Mouse (Mus musculus): ENCODE measurements around the gene Mrpl58.

DNA sequence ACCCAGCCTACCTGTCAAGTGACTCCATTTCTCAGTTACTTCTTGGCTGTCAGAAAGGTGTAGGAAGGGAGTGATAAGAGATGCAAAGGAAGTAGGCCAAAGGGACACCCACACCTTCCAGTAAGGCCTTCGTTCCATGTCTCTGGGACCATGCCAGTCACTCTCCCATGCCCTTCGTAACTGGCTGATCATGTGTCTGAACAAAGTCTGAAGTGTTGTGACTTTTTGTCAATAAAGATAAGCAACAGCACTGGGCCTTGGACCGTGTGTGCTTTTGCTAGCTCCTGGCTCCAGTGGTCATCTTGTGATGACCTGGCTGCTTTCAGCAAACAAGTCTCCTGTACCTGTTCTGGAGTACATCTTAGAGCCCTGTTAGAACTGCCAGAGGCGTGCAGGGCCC lies 29.3 kb downstream of the Mrpl58 start:
- TF ChIP-seq CTCF (conservative IDR thresholded peaks at IDR 0.05; ENCODE audit: low read length) (no peak), NANOG (IDR thresholded peaks at IDR 0.05; ENCODE audit: borderline replicate concordance, low read length) (no peak), POU5F1 (IDR thresholded peaks at IDR 0.05; ENCODE audit: borderline replicate concordance, low read length) (no peak)

Data from E14TG2a.4 (cell line).